Mouse (Mus musculus) ES-Bruce4 (cell line): ENCODE results near the gene Fkbpl.

Source experiments
- CTCF ChIP-seq: IDR thresholded peaks from one replicate; pipeline ENCODE4 v1.8.1; 2011; ENCODE audit warnings: low read depth, low read length
- POLR2A ChIP-seq: IDR thresholded peaks from one replicate; pipeline ENCODE4 v1.8.1; 2011; ENCODE audit warnings: low read length; ENCODE audit not compliant: insufficient read depth

DNA sequence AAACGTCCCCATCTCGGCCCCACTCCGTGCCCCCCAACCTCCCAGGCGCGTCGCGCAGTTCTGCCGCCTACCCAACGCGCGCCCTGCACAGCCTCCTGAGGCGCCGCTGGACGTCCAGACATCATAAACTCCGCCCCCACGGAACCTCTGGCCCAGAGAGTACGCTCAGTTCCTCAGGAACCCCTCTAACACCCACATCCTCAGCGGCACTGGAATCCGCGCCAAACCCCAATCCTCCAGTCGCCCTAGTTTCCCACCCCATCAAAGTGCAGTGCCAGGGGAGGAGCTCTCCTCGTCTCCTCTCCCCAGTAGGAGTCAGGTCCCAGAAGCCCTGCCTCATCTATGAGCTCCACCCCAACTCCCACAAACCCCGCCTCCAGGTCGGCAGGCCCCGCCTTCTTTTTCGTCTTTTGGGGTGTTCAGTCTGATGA is 12.3 kb upstream of the Fkbpl start:
- TF ChIP-seq CTCF: no peak
- TF ChIP-seq POLR2A: peak; percentile 35
